Mouse (Mus musculus): ENCODE results near the gene Tmem215. TPM values are rescaled to one million over a fixed set of nuclear protein-coding genes. Genes with fewer than 3 reads are reported as not detected.

The Tmem215 gene
- polyA plus RNA-seq, 1 experiment from 2014 or later: not detected

Other genes starting within 250 kb of the Tmem215 start
- gene Ddx58, start 232.4 kb upstream of the Tmem215 start, polyA plus RNA-seq (2015; fragmentation: Nextera tagmentation; extraction: Ambion mirVana): 5.7 and 6.0 TPM in 2 replicates
- 13.7 and 17.4 TPM in 2 replicates for gene Smim27, start 202.6 kb upstream of the Tmem215 start, polyA plus RNA-seq (2015; fragmentation: Nextera tagmentation; extraction: Ambion mirVana)
- 11.2 and 12.0 TPM in 2 replicates for gene Topors, start 202.3 kb upstream of the Tmem215 start, polyA plus RNA-seq (2015; fragmentation: Nextera tagmentation; extraction: Ambion mirVana)
- gene Ndufb6, start 192.8 kb upstream of the Tmem215 start, polyA plus RNA-seq (2015; fragmentation: Nextera tagmentation; extraction: Ambion mirVana): 142 and 153 TPM in 2 replicates
- 7.9 and 8.1 TPM in 2 replicates for gene Aptx, start 231.0 kb downstream of the Tmem215 start, polyA plus RNA-seq (2015; fragmentation: Nextera tagmentation; extraction: Ambion mirVana)
- gene Dnaja1, start 250.0 kb downstream of the Tmem215 start, polyA plus RNA-seq (2015; fragmentation: Nextera tagmentation; extraction: Ambion mirVana): 103 and 120 TPM in 2 replicates